Mouse (Mus musculus): ENCODE measurements at regions not wholly inside any gene's neighbourhood (a gene's known extent, or its start where the extent isn't known, plus 50 kb on each side); places are given as distances from the start of the nearest gene placed in this dataset.

- H3ac ChIP-seq (ENCODE audit: control insufficient read depth, insufficient read length), result no peak overlapping the region
- no peak for TF ChIP-seq CEBPB (IDR thresholded peaks at IDR 0.05; ENCODE audit: insufficient read depth, poor library complexity, severe bottlenecking)
- peaks cover 88% of the 10 kb centered on the region for H3K79me2 ChIP-seq (ENCODE audit: control insufficient read depth, insufficient read depth)
- H3K4me2 ChIP-seq (ENCODE audit: low read depth), result no peak overlapping the region
- H3K27me3 ChIP-seq (ENCODE audit: control insufficient read depth, insufficient read depth, insufficient read length), result no peaks in the 10 kb centered on the region
- no peak overlapping the region for H3K4me3 ChIP-seq
- H3K36me3 ChIP-seq (ENCODE audit: control insufficient read depth, insufficient read depth), result no peaks in the 10 kb centered on the region
Measured at GRCm38 (mm10) chr15:62147343-62147953, 1224.6 kb upstream of the A1bg start.

DNA sequence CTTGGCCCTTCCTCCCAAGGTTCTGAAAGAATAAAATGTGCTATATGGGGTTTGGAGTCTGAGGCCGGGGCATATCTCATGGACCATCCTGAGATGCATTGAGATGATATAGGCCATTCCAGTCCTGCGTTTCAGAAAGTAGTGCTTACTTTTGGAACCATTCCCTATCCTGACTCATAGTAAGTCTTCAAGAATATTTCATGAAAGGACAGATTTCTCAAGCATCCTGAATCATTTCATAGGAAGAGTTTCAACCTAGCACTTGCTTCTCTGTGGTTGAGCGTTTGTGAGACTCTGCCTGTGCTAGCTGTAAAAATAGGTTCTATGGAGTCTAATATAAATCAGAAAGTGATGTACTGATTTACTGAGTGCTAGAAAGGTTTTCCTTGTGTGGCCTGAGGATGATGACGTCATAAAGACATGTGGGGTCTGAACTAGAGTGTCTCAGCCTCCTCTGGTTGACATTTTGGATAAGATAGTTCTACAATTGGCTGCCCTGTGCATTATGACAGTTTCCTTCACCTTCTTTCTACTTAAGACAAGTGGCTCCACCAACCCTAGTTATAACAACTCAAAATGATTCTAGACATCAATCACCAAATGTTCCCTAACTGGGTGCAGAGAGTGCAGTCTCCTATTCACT, 1223.0 kb upstream of the A1bg start:
- Histone ChIP-seq H3K36me3 (ENCODE audit: control insufficient read depth, insufficient read depth) (peaks cover 7% of the 10 kb centered on the region), H3K4me3 (no peak overlapping the region), H3K4me2 (ENCODE audit: low read depth) (no peak overlapping the region), H3K27me3 (ENCODE audit: control insufficient read depth, insufficient read depth, insufficient read length) (no peaks in the 10 kb centered on the region), H3ac (ENCODE audit: control insufficient read depth, insufficient read length) (no peak overlapping the region), H3K79me2 (ENCODE audit: control insufficient read depth, insufficient read depth) (peaks cover 95% of the 10 kb centered on the region)
- TF ChIP-seq REST (IDR thresholded peaks at IDR 0.05; ENCODE audit: insufficient read depth, insufficient read length) (no peak), POLR2AphosphoS2 (IDR thresholded peaks at IDR 0.05; ENCODE audit: insufficient read length, low read depth) (no peak), E2F4 (IDR thresholded peaks at IDR 0.05; ENCODE audit: insufficient read depth) (no peak), MYOG (IDR thresholded peaks at IDR 0.05; ENCODE audit: control insufficient read depth in 1 of 3, insufficient read depth in 1 of 3, insufficient read length in 2 of 3, low read depth in 2 of 3) (no peak), CEBPB (IDR thresholded peaks at IDR 0.05; ENCODE audit: insufficient read depth, poor library complexity, severe bottlenecking) (no peak)

DNA sequence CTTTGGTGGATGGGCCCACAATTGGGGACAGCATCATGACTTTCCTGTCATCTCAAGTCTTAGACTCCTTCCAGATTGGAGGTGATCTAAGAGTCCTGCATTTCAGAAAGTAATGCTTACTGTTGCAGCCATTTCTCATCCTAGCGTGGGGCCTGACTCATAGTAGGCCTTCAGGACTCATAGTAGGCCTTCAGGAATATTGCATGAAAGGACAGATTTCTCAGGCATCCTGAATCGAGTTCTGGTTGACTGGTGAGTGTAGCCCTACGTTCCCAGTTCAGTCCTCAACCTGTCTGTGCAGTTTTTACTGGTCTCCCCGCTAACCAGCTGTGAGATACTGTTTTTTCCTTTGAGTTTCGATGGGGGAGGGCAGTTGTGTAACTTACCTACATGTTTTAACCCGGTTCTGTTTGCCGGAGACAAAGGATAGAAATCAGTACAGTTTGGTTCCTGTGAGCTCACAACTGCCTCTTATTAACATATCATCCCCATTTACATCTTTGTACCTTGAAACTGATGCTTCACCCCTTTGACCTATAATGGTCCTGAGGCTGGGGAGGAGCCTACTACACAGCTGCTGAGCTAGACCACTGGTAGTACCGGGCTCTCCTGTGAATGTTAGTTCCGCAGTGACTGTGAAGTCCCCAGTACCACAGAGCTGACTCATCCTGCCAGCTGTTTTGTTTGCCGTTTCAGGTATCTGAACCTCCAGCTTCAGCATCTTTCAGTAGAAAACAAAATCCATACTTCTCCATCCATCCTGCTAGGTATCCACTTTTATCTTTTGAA, 1222.2 kb upstream of the A1bg start:
- no peak overlapping the region for H3K4me3 ChIP-seq
- no peaks in the 10 kb centered on the region for H3K27me3 ChIP-seq (ENCODE audit: control insufficient read depth, insufficient read depth, insufficient read length)
- peaks cover 95% of the 10 kb centered on the region for H3K79me2 ChIP-seq (ENCODE audit: control insufficient read depth, insufficient read depth)
- peaks cover 9% of the 10 kb centered on the region for H3K36me3 ChIP-seq (ENCODE audit: control insufficient read depth, insufficient read depth)
- TF ChIP-seq MYOD1 (IDR thresholded peaks at IDR 0.05; ENCODE audit: control insufficient read depth in 1 of 3, insufficient read length in 2 of 3, low read depth in 2 of 3), result peak in 1 of 3 experiments; percentile 4
- TF ChIP-seq SRF (IDR thresholded peaks at IDR 0.05; ENCODE audit: control insufficient read depth, insufficient read length, low read depth), result no peak
- no peak for TF ChIP-seq TCF12 (IDR thresholded peaks at IDR 0.05; ENCODE audit: insufficient read depth, poor library complexity, severe bottlenecking)
- TF ChIP-seq E2F4 (IDR thresholded peaks at IDR 0.05; ENCODE audit: insufficient read depth), result no peak
- TF ChIP-seq MAX (IDR thresholded peaks at IDR 0.05; ENCODE audit: low read depth), result no peak
- no peak for TF ChIP-seq REST (IDR thresholded peaks at IDR 0.05; ENCODE audit: insufficient read depth, insufficient read length)
- no peak overlapping the region for H3K4me2 ChIP-seq (ENCODE audit: low read depth)
- no peak overlapping the region for H3ac ChIP-seq (ENCODE audit: control insufficient read depth, insufficient read length)

DNA sequence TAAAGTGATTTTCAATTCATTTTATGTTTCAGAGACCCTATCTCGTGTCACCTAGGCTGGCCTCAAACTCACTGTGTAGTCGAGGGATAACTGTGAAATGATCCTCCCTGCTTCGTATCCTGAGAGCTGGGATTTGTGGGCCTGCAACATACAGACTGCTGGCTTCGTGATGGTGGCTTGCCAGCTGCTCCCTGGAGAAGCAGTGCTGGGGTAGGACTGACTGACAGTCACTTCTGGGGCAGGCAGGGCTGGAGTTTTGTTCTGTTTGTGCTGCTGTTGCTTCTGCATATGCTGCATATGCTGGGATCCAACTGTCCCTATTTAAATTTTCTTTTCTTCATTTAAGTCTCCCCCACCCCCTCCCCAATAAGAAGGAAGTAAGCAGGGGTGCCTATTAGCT, 1217.0 kb upstream of the A1bg start:
- Histone ChIP-seq H3K4me2 (ENCODE audit: low read depth) (peak overlapping the region; percentile 51), H3K27me3 (ENCODE audit: control insufficient read depth, insufficient read depth, insufficient read length) (no peaks in the 10 kb centered on the region), H3K4me3 (no peak overlapping the region), H3K36me3 (ENCODE audit: control insufficient read depth, insufficient read depth) (peaks cover 9% of the 10 kb centered on the region), H3K79me2 (ENCODE audit: control insufficient read depth, insufficient read depth) (peaks cover 71% of the 10 kb centered on the region), H3ac (ENCODE audit: control insufficient read depth, insufficient read length) (no peak overlapping the region)
- TF ChIP-seq MYOG (IDR thresholded peaks at IDR 0.05; ENCODE audit: control insufficient read depth in 1 of 3, insufficient read depth in 1 of 3, insufficient read length in 2 of 3, low read depth in 2 of 3), result peak; percentile 16 to 89 (median 68)
- no peak for TF ChIP-seq USF1 (IDR thresholded peaks at IDR 0.05; ENCODE audit: low read depth)
- TF ChIP-seq POLR2A (IDR thresholded peaks at IDR 0.05; ENCODE audit: insufficient read length, low read depth), result no peak
- TF ChIP-seq CEBPB (IDR thresholded peaks at IDR 0.05; ENCODE audit: insufficient read depth, poor library complexity, severe bottlenecking), result no peak
- TF ChIP-seq SRF (IDR thresholded peaks at IDR 0.05; ENCODE audit: control insufficient read depth, insufficient read length, low read depth), result no peak
- peak; percentile 72 for TF ChIP-seq TCF3 (IDR thresholded peaks at IDR 0.05; ENCODE audit: insufficient read length, low read depth)
- TF ChIP-seq MYOD1 (IDR thresholded peaks at IDR 0.05; ENCODE audit: control insufficient read depth in 1 of 3, insufficient read length in 2 of 3, low read depth in 2 of 3), result peak; percentile 76 to 98 (median 97)
- no peak for TF ChIP-seq POLR2AphosphoS2 (IDR thresholded peaks at IDR 0.05; ENCODE audit: insufficient read length, low read depth)

DNA sequence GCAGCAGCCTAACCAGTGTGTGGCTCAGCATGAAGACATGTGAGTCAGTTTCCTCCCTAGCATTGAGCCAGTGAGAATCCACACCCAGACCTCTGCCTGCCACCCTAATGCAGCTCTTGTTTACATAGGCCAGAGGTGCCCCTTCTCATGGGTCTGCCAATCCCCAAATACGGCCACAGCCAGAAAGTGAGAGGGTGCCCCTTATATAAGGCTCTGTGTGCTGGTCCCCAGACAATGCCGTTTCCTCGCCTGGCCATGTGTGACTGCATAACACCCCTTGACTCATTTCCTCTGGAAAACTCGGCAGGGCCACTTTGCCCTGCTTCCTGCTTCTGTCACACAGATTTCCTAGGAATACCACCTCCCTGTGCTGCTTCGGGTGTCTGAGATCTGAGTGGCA, 1216.4 kb upstream of the A1bg start:
- Histone ChIP-seq H3K4me3 (no peak overlapping the region), H3ac (ENCODE audit: control insufficient read depth, insufficient read length) (no peak overlapping the region), H3K4me2 (ENCODE audit: low read depth) (peak overlapping the region; percentile 51), H3K27me3 (ENCODE audit: control insufficient read depth, insufficient read depth, insufficient read length) (no peaks in the 10 kb centered on the region), H3K79me2 (ENCODE audit: control insufficient read depth, insufficient read depth) (peaks cover 64% of the 10 kb centered on the region), H3K36me3 (ENCODE audit: control insufficient read depth, insufficient read depth) (peaks cover 9% of the 10 kb centered on the region)
- no peak for TF ChIP-seq POLR2AphosphoS2 (IDR thresholded peaks at IDR 0.05; ENCODE audit: insufficient read length, low read depth)
- TF ChIP-seq SRF (IDR thresholded peaks at IDR 0.05; ENCODE audit: control insufficient read depth, insufficient read length, low read depth), result no peak
- no peak for TF ChIP-seq CEBPB (IDR thresholded peaks at IDR 0.05; ENCODE audit: insufficient read depth, poor library complexity, severe bottlenecking)
- no peak for TF ChIP-seq MAX (IDR thresholded peaks at IDR 0.05; ENCODE audit: low read depth)
- TF ChIP-seq MYOD1 (IDR thresholded peaks at IDR 0.05; ENCODE audit: control insufficient read depth in 1 of 3, insufficient read length in 2 of 3, low read depth in 2 of 3), result no peak
- TF ChIP-seq REST (IDR thresholded peaks at IDR 0.05; ENCODE audit: insufficient read depth, insufficient read length), result no peak
- TF ChIP-seq USF1 (IDR thresholded peaks at IDR 0.05; ENCODE audit: low read depth), result no peak
